Mouse (Mus musculus): ENCODE measurements around the gene Bmp8b.
"Not testable (repeated sequence)": the region's sequence is repeated elsewhere in the genome, so short reads cannot be mapped to it uniquely, and the experiment has no call there.

Gene Bmp8b

DNA sequence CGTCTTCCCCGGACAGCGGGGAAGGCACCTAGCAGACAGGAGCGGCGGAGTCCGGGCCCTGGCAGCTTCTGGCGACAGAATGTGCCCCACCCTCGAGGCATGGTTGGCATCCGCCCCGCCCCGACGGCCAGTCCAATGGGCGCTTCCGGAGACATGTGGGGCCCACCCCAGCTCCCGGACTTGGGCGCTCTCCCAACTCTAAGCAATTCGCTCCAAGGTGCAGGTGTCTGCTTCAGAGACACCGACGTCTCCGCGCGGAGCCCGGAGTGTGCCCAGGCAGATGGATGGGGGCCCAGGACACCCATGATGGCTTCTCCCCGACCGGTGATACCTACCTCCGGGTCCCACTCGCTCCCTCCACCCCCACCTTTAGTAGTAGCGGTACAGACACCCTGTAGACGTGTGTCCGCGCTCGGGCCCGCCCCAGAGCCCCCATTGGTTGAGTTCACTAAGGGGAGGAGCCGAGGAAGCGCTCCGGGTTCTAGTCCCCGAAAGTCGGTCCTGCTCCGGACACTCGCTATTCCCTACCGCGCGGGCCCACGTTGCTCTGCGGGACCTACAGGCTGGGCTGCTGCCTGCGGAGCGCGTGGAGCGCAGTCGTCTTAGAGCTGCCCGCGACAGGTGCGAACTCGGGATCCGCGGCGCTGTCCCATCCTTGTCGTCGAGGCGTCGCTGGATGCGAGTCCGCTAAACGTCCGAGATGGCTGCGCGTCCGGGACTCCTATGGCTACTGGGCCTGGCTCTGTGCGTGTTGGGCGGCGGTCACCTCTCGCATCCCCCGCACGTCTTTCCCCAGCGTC is at the start of gene Bmp8b:
Bmp8b (plus strand) TSS at position 515 of the 800 bp plus-strand sequence.
- DNase-seq = peak; percentile 29 to 56

DNA sequence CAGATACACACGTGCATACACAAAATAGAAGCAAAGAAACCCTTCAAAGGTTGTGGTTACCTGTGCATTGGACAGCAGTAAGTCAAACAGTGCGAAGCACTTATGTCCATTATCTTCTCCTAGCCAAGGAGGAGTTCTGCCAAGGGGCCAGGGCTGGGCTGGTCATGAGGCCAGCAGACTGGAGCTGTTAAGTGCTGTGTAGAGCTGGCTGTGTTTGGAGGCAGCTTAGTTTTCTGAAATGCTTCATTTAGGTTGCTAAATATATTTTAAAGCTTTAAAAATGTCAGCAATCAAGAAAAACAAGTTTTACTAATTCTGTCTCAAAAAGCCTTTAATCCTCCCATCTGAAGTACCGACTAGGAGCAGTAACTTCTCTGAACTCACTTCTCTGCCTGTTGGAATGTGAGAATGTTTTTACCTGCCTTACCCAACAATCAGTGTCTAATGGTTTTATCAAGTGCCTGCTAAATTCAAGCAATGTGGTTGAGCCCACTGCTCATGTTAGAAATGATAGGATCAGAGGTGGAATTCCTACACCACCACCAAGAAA is 48.3 kb upstream of the Bmp8b start:
- DNase-seq = peak; percentile 18 to 48

DNA sequence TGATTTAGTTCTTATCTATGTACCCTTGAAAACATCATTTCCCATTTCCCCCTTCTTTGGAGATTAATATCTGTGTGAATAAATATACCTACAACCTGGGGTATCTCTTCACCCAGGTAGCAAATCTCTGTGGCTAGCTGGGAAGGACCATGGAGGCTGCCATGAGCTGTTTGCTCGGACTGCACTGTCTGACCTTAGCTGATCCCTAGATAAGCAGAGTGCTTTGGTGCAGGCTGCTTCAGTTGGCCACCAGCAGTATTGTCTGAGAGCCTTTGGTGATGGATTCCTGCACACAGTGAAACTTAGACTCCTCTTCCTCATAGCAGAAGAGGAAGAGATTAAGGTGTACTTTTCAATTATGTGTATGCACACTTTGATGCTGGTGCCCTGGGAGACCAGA is 47.0 kb upstream of the Bmp8b start:
- DNase-seq = no peak

DNA sequence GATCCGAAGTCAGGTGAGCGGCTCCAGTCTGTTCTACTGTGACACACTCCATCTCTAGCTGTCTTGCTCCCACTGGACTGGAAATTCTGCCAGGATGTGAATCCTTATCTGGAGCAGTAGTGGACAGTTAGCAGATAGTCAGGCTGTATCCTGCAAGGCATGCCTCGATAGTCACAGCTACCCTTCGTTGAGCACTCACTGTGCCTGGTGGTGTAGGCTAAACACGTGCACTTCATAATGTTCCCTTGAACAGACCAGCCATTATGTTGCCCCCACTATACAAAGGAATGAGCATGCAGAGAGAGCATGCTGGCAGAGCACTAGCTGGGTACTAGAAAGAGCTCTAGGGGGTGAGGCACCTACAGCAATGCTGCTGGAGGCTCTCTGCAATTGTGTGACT is 43.2 kb upstream of the Bmp8b start:
- no peak for DNase-seq

DNA sequence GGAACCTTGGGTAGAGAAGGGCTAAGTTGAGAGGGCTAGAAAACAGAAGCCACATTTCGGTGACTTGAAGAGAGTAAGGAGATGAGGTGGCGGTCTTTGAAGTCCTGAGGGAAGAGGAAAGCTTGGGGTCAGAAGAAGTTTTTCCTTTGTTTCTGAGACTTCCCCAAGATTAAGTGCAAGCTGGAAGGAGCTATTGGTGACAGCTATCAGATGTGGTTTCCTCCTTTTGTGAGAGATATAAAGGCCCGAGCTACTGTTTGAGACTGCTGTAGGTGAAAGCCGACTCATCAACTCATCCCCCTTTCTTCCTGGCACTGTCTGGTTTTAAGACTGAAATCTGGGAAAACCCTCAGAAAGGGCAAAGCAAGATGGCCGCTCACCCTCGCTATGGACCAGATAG is 36.3 kb upstream of the Bmp8b start:
- DNase-seq = no peak

DNA sequence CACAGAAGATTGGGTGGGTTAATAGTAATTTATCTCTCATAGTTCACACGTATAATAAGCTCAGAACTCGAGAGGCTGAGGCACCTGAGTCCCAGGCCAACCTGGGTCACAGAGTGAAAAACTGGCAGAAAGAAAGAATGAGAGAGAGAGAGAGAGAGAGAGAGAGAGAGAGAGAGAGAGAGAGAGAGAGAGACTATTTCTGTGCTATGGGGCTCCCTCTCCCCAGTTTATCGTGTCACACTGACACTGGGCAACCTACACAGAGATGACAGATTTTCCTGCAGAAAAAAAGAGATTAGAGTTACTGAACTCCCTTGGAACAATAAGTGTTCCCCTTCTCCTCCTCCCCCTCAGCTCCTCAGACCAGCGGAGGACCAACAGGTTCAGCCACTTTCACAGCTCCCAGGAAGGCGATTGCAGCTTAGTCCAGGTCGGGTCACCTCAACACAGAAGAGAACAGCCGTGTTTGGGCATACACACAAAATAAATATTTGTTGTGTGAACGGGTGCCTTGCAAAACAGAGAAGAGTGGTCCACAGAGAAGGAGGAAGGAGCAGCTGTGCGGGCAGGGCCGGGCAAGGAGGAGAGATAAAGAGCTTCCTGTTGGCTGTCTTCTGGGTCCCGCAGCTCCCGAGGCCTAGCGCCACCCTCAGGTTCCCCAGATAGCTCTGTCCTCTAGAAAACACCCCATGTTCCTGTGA is 33.5 kb upstream of the Bmp8b start:
- peak; percentile 84 to 88 for DNase-seq

DNA sequence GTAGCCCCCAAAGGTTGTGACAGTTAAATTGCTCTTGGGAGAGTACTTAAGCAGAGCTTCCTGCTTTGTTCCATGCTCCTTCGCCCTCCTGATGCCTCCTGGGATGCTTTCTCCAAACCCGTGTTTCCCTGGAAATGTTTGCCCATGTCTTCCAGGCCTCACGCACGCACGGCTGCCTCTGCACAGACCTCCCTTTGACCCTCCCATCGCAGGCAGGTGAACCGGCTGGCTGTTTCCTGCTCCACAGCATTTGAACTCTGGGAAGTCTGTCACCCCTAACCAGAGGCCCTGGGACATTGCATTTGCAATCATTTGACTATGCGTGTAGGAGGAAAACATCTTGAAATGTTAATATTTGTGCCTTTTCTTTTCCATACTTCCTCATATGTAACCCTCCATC is 28.0 kb upstream of the Bmp8b start:
- DNase-seq = no peak

DNA sequence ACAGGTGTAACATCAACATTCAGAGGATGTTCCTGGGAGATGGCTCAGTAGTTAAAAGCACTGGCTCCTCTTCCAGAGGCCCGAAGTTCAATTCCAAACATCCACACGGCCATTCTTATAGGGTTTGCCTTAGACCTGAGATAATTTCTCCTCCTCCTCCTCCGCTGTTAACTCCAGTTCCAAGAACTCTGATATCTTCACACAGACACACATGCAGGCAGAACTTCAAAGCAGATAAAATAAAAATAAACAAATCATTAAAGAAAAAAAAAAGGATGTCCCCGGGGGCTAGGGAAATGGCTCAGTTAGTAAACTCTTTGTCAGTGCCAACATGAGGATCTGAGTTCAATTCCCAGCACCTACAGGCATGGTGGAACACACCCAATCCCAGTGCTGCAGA is 26.7 kb upstream of the Bmp8b start:
- no peak for DNase-seq

DNA sequence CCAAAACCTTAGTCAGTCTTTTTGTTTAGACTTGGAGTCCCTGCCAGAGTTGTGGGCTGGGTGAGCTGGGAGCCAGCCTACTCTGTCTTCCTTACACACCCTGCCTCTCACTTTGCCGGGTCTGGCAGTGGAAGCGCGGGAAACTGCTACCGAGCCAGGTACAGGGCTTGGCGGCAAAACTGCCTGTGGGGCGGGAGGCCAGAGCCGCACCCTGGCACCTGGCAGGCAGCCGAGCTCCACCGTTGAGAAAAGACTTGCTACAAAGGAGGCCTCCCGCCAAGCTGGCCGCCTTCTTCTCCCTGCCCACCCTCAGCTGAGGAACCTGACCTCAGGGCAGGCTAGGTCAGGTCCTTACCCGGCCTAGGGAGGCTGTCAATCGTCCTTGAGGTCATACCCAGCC is 24.2 kb upstream of the Bmp8b start:
- DNase-seq = peak; percentile 84 to 87

DNA sequence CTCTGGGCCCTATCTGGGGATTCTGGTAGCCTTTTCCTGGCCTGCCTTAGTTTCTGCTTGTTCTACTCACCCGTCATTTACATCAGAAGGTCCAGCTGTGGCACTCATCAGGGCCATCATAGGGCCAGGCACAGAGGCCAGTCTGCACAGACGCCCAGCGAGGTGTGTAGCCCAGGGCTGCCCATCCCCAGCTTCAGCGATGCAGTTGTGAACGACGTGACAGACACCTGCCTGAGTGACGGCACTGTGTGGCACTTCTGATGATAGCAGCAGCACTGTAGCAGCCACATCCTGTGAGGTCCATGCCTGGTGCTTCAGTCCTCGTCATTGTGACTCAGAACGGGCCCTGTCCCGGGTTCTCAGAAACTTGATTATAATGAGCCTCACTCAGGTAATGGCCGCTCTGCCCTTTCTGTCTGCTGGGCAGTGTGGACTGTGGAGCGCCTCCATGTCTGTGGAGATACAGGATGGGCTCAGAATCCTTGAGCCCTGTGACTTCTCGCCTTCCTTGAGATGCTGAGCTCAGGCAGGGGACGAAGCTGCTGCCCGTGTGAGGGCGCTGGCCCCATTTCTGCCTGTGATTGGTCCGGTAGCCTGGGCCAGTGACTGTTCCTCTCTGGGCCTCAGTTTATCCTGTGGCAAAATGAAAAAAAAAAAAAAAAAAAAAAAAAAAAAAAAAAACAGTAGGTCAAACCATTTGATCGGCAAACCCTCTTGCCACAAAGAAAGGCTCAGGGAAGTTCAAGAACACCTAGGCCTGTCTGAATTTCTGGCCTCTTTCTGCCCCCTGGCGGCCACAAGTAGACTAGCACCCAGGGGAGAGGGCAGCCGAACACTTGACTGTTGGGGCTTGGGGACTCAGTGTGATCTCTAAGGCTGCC is 22.4 kb upstream of the Bmp8b start:
- peak; percentile 58 to 61 for DNase-seq

DNA sequence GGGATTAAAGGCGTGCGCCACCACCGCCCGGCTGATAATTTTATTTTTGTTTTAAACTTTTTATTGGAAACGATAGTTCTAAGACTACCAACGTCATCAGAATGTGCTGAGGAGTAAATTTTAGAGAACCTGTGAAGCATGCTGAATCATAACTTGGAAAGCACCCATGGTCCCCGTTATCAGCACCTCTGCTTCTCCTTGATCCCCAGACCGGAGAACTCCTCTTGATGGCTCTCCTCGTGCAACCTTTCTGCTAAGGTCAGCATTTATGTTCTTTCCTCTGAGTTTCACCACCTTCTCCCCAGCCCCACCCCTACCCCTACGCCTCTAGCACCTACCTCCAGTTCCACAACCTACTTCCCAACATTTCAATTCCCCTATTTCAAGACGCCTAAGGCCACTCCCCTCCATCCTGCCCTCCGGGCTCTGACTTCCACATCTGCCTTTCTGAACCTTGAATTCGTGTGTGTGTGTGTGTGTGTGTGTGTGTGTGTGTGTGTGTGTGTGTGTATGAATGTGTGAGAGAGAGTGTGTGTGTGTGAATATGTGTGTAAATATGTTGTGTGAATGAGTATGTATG is 21.6 kb upstream of the Bmp8b start:
- no peak for DNase-seq

DNA sequence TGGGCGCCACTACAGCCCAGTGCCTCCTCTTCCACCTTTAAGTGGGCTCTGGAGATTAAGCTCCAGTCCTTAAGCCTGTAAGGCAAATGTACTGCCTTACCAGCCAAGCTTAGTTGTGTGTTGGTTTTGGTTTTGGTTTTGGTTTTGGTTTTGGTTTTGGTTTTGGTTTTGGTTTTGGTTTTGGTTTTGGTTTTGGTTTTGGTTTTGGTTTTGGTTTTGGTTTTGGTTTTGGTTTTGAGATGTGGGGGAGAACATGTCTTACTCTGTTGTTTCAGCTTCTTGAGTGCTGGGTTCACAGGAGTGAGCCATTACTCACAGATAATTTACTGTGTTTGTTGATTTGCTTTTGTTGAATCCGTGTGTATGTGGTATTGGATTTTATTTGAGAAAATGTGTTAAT is 19.7 kb upstream of the Bmp8b start:
- DNase-seq = no peak

DNA sequence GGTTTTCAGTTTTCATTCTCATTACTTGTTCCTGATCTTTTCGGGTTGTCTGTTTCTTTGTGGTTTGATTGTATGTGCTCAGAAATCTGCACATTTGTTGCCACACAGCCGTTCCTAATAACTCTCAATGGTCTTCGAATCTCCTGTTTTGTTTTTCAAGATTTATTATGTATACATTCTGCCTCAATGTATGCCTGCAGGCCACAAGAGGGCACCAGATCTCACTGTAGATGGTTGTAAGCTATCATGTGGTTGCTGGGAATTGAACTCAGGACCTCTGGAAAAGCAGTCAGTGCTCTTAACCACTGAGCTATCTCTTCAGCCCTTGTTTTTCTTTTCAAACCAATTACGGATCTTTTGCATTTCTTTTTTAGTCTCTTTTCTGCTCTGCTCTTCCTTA is 18.6 kb upstream of the Bmp8b start:
- no peak for DNase-seq

DNA sequence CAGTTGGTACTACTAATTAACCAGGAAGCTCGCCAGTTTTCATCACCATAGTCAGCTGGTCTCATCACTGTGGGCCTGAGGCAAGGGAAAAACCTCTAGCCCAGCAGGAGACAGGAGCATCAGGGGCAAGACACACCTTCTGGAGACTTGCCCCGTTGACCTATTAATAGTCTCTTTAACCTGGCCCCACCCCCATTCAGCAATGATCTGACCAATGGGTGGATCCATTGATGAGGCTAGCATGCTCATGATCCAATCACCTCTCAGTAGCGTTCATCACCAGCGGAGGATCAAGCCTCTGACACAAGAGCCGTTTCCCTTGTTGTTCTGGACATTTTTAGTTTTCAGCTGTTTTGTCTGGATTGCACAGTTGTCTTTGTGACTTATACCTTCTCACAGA is 12.3 kb upstream of the Bmp8b start:
- no peak for DNase-seq

DNA sequence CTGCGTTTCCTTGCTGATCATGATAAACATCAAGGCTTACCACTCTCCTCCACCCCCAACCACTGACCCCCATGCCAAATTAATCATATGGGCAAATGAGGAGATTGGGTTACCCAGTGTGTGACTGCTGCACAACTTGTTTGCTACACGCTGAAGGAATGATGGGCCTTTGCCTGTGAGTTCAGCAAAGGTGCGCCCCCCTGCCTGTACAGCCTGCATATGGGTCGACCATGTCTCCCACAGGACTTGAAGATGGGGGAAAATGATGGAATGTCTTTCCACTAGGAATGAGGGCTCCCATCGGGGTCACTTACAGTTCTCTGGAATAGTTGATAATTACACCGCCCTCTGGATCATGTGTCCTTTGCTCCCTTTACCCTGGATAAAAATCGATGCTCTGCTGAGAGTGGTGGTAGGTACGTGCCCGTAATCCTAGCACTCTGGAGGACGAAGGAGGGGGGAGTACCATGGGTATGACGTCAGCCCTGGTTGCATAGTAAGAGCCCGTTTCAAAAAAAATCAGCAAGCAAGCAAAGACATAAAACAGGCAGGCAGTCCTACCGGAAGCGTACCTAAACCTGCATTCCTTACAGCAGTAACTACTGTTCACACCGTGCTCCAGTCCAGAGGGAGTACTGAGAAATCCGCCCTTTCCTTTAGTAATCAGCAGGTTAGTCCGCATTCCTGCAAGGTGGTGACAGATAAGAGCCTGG is 11.7 kb upstream of the Bmp8b start:
- DNase-seq = peak in 1 of 2 experiments; percentile 40

DNA sequence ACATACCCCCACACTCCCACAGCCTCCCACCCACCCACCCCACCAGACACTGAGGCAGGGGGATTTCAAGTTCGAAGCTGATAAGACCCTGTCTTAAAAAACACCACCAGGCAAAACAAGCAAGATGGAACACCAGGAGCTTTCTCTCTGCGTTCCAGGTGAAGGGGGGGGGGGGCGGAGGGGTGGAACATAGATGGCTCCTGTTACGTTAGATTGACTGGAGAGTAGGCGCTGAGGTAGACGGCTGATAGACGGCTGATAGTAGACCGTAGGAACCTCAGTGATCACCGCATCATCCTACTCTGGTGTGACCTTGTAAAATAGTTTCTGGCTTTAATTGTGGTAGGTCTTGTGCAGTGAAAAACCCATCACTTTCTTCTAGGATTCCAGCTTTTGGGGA is 11.1 kb upstream of the Bmp8b start:
- DNase-seq = no peak

DNA sequence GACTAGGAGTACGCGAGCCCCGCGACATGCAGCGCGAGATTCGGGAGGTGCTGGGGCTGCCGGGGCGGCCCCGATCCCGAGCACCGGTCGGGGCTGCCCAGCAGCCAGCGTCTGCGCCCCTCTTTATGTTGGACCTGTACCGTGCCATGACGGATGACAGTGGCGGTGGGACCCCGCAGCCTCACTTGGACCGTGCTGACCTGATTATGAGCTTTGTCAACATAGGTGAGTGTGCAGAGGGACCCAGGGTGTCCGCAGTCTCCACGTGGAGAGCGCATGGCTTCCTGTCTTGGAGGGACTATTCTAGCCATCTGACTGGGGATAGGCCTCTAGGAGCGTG is 456 bp downstream of the Bmp8b start:
- DNase-seq = no peak

DNA sequence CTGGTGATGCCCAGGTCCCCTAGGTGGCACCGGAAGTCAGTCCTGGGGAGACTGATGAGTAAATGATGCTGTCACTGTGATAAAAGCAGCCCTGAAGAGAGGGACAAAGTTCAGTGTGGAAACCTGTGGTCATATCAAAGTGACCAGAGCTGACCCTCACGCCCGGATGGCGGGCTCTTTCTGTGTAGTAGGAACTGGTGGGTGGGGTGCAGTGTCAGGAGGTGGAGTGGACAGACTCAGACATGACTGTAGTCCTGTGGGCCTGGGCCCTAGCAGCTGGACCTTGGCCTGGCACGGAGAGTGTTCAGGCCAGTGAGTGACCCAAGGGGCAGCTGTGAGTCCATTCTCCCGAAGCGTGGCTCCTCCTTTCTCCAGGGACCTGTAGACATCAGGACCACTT is 964 bp downstream of the Bmp8b start:
- not testable (repeated sequence) for DNase-seq

DNA sequence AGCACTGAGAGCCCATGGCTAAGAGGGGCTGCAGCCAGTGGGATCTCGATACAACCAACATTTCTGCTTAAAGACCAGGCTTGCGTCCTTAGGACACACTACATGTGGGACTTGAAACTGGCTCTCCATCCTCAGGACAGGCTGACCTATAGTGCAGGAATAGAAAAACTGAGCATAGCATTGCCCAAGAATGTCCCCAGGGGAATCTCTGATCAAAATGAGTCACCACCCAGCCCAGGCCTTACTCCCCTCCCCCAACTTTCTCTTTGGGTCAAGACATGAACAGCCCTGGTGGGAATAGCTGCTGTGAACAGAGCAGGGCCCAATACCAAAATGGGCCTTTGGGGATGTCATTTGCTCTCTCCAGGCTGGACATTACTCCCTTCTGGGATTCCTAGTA is 1.9 kb downstream of the Bmp8b start:
- DNase-seq = no peak

DNA sequence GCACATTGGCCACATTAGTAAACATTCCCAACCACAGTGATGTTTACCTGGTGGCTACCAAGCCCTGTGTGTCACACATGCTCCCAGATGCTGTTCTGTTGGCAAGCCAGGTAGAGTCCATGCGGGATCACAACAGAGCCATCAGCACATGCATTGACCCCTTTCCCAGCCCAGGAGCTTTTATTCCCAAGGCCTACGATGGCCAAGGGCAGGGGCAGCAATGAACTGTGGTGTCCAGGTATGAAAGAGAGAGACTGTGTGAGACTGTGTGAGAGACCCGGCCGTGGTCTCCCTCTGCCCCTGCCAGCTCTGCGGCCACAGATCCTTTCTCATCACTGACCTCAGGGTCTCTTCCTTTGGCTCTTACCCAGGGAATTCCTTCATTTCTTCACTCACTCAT is 3.1 kb downstream of the Bmp8b start:
- DNase-seq = no peak

DNA sequence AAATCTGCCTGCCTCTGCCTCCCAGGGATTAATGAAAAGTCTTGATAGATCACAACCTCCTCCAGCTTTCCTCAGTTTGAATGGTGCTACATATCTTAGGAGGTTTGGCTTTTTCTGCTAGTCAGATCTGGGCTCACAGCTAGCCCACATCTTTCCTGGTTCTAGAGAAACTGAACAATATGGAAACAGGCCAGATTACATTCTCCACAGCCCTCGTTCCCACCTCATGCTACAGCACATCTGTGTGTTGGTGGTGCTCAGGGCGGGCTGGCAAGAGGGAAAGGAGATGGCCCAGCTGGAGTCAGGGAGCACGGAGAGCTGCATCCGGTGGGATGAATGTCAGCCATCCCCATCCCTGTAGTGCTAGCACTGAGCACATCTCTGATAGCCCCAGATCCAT is 5.8 kb downstream of the Bmp8b start:
- no peak for DNase-seq

DNA sequence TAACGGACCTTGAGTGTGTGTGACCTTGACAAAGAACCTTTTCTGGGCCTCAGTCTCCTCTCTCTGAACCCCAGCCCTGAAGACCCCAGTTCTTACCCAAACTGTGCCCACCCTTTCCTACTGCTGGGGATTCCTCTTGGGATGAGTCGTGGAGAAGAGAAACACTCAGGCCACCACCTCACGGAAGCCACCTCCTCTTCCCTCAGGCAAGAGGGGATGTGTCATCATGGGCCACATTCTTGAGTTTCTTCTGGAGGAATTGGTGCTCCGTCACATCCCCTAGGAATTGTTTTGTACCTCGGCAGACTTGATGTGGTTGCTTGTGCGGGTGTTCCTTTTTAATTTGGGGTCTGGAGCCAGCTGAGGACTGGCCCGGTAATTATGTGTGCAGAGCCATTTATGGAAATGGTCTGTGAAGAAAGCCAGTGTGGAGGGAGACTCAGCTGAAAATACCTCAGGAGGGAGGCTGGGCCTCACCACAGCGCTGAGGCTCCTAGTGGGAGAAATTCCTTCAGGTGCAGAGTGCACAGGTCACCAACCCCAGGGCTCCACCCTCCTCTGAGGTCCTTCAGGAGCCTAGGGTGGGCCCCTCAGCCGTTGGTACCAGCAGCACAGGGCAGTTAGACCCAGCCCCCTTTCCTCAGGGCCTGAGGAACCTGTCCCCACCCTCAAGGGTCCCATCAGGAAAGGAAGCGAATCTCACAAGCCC is 6.5 kb downstream of the Bmp8b start:
- not testable (repeated sequence) for DNase-seq

All from lung, adult 18-20 months (tissue).